Mouse (Mus musculus): ENCODE measurements around the gene Tmem192. TPM values are rescaled to one million over a fixed set of nuclear protein-coding genes. Genes with fewer than 3 reads are reported as not detected.
"Not testable (repeated sequence)": the region's sequence is repeated elsewhere in the genome, so short reads cannot be mapped to it uniquely, and the experiment has no call there.

The Tmem192 gene
- total RNA-seq, 2 experiments from 2014 or later = 21.5 to 22.2 TPM

- intact Hi-C loops (cut with DNase I) = no loop called here
Measured at GRCm38 (mm10) chr8:64952101-64952500, 5.1 kb downstream of the Tmem192 start.

GRCm38 (mm10) chr8:64959025-64959424 lies 12.0 kb downstream of the Tmem192 start:
- DNase-seq = no peak
- intact Hi-C loops (cut with DNase I) = no loop called here

More at GRCm38 (mm10) chr8:64952101-64952500, 5.1 kb downstream of the Tmem192 start:
- no peak for DNase-seq

- intact Hi-C loops (cut with DNase I) = loop anchor here (1.0 kb wide), 1 partner anchor 147 kb away; no protein-coding TSS in a partner anchor
- DNase-seq = no peak
Measured at GRCm38 (mm10) chr8:64962836-64963235, 15.9 kb downstream of the Tmem192 start.

GRCm38 (mm10) chr8:64983150-64983897 lies 36.3 kb downstream of the Tmem192 start:
- intact Hi-C loops (cut with DNase I) = no loop called here
- DNase-seq = no peak

- intact Hi-C loops (cut with DNase I) = no loop called here
Measured at GRCm38 (mm10) chr8:64987731-64988130, 40.7 kb downstream of the Tmem192 start, which contains the start of gene Trim75. Gene Trim75 (minus strand): TSS chr8:64987831.

GRCm38 (mm10) chr8:64998806-64999365 lies 51.9 kb downstream of the Tmem192 start:
- no peak for DNase-seq
- intact Hi-C loops (cut with DNase I) = no loop called here

More at GRCm38 (mm10) chr8:64987731-64988130, 40.7 kb downstream of the Tmem192 start, which contains the start of gene Trim75:
- no peak for DNase-seq

- intact Hi-C loops (cut with DNase I); DNase-seq: not testable (repeated sequence)
Measured at GRCm38 (mm10) chr8:65007616-65008015, 60.6 kb downstream of the Tmem192 start.

- intact Hi-C loops (cut with DNase I) = no loop called here
- no peak for DNase-seq
Measured at GRCm38 (mm10) chr8:65018423-65018822, 71.4 kb downstream of the Tmem192 start, which contains the start of the genes Trim61 and Trim60. Gene Trim61 (minus strand): TSS chr8:65018523. Gene Trim60 (minus strand): TSS chr8:65018584.

Other genes with a start within 250 kb of the Tmem192 start
- 10 to 100 TPM; 10.7 to 12.2 TPM for gene Msmo1, start 213.4 kb upstream of the Tmem192 start, total RNA-seq (2021)
- gene Klhl2, start 97.2 kb upstream of the Tmem192 start, total RNA-seq (2021) = 10 to 100 TPM; 13.7 to 13.9 TPM
- gene Trim75, start 40.6 kb downstream of the Tmem192 start, total RNA-seq (2021) = not detected
- gene Trim61, start 71.3 kb downstream of the Tmem192 start, total RNA-seq (2021) = not detected
- not detected for gene Trim60, start 71.4 kb downstream of the Tmem192 start, total RNA-seq (2021)
- under 1 TPM; 0.35 to 0.45 TPM for gene Apela, start 90.2 kb downstream of the Tmem192 start, total RNA-seq (2021)
- not detected for gene Gm10663, start 127.8 kb downstream of the Tmem192 start, total RNA-seq (2021)
- gene BC030870, start 182.4 kb downstream of the Tmem192 start, total RNA-seq (2021) = not detected